Mouse (Mus musculus) adrenal gland, adult 10 weeks (tissue): ENCODE results near the gene Dusp7. TPM values are rescaled to one million over a fixed set of nuclear protein-coding genes. Genes with fewer than 3 reads are reported as not detected.

Experiments used
- polyA plus RNA-seq: library from polyadenylated mRNA; stranded (reverse); fragments of 350-450 nt; fragmentation: Illumina TruSeq; extraction: RNeasy Lipid Tissue Mini Kit (QIAGEN cat#74804); gene quantifications from one replicate; pipeline ENCODE4 v1.2.3, GENCODE M21; 2014; ENCODE audit warnings: low read depth, low replicate concordance

The Dusp7 gene
- 13.1 TPM for polyA plus RNA-seq

GRCm38 (mm10) chr9:106368112-106368717 is at the start of gene Dusp7:
TSS of gene Dusp7 (plus strand) at chr9:106368632.

Other genes starting within 250 kb of the Dusp7 start
- gene Glyctk, start 210.5 kb upstream of the Dusp7 start, polyA plus RNA-seq, result not detected
- 109 TPM for gene Wdr82, start 197.7 kb upstream of the Dusp7 start, polyA plus RNA-seq
- gene Ppm1m, start 168.9 kb upstream of the Dusp7 start, polyA plus RNA-seq, result 10.9 TPM
- 1.7 TPM for gene Twf2, start 165.5 kb upstream of the Dusp7 start, polyA plus RNA-seq
- gene Tlr9, start 146.0 kb upstream of the Dusp7 start, polyA plus RNA-seq, result not detected
- gene Alas1, start 120.0 kb upstream of the Dusp7 start, polyA plus RNA-seq, result 319 TPM
- gene Poc1a, start 87.6 kb upstream of the Dusp7 start, polyA plus RNA-seq, result not detected
- gene Rpl29, start 60.8 kb downstream of the Dusp7 start, polyA plus RNA-seq, result 28.9 TPM
- 0.82 TPM for gene Acy1, start 69.7 kb downstream of the Dusp7 start, polyA plus RNA-seq
- gene Abhd14b, start 78.8 kb downstream of the Dusp7 start, polyA plus RNA-seq, result 17.8 TPM
- 1.0 TPM for gene Abhd14a, start 79.0 kb downstream of the Dusp7 start, polyA plus RNA-seq
- gene Pcbp4, start 84.7 kb downstream of the Dusp7 start, polyA plus RNA-seq, result not detected
- not detected for gene Gpr62, start 97.3 kb downstream of the Dusp7 start, polyA plus RNA-seq
- gene Rrp9, start 107.3 kb downstream of the Dusp7 start, polyA plus RNA-seq, result not detected
- 16.7 TPM for gene Parp3, start 108.3 kb downstream of the Dusp7 start, polyA plus RNA-seq
- gene Iqcf1, start 131.3 kb downstream of the Dusp7 start, polyA plus RNA-seq, result not detected
- gene Iqcf5, start 145.9 kb downstream of the Dusp7 start, polyA plus RNA-seq, result not detected
- not detected for gene Iqcf3, start 193.0 kb downstream of the Dusp7 start, polyA plus RNA-seq
- not detected for gene Iqcf4, start 202.4 kb downstream of the Dusp7 start, polyA plus RNA-seq